Mouse (Mus musculus) ES-Bruce4 (cell line): ENCODE data around the gene Atp13a1.

Experiments
- CTCF ChIP-seq: IDR thresholded peaks from one replicate; pipeline ENCODE4 v1.8.1; 2011; ENCODE audit warnings: low read depth, low read length
- POLR2A ChIP-seq: IDR thresholded peaks from one replicate; pipeline ENCODE4 v1.8.1; 2011; ENCODE audit warnings: low read length; ENCODE audit not compliant: insufficient read depth

DNA sequence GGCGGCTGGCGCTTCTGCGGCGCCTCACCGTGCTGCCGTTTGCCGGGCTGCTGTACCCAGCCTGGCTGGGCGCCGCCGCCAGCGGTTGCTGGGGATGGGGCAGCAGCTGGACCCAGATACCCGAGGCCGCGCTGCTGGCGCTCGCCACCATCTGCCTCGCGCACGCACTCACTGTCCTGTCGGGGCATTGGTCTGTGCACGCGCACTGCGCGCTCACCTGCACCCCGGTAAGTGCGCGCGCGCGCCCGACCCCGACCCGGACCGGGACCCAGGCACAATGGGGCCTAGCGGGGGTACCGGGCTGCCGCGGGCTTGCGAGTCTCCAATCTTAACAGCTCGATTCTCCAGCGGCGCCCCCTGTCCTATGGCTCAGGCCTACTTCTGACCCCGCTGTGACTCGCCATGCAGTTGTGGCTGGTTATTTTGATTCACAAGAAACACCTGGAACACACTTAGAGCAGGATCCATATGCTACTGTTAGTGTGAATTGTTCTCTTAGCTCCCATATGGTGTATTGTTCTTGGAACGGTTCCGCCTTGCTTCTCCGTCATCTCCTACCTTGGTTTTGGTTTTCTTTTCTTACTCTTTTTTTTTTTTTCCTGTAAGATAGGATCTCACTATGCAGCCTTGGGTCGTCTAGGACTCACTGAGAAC, 579 bp downstream of the Atp13a1 start:
- TF ChIP-seq CTCF (no peak), POLR2A (no peak)
